Mouse (Mus musculus) adrenal gland, postnatal 36 days (tissue): ENCODE data around the gene Thrap3. TPM values are rescaled to one million over a fixed set of nuclear protein-coding genes. Genes with fewer than 3 reads are reported as not detected.
"Not testable (repeated sequence)": the region's sequence is repeated elsewhere in the genome, so short reads cannot be mapped to it uniquely, and the experiment has no call there.

ENCODE experiments used
- DNase-seq, 2 experiments: peaks; one replicate each; pipeline ENCODE4 v3.0.0; 2021; ENCODE audit warnings: mixed read lengths in 1 of 2
- total RNA-seq, 2 experiments: library from RNA; stranded (reverse); gene quantifications; 2 replicates each; pipeline ENCODE4 v1.2.3; 2021

The Thrap3 gene
- total RNA-seq, 2 experiments from 2014 or later, result 186 to 192 TPM

DNA sequence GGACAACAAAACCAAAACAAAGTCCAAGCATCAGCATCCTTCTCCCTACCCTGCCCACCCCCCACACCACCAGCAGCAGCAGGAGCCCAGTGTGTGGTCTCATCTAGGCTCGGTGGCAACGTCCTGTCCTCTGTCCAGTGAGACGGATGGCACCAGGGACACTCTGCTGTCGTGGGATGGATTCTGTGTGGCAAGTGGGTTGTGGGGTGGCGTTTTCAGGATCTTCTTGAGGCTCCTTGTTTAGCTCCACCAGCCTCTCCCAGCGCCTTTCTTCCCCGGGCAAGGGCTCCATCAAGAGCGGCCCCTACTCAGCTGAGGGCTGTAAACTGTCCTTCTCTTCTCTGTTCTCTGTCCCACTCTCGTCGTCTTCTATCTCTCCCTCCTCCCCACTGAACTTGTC lies 37.5 kb downstream of the Thrap3 start:
- DNase-seq, result not testable (repeated sequence)

DNA sequence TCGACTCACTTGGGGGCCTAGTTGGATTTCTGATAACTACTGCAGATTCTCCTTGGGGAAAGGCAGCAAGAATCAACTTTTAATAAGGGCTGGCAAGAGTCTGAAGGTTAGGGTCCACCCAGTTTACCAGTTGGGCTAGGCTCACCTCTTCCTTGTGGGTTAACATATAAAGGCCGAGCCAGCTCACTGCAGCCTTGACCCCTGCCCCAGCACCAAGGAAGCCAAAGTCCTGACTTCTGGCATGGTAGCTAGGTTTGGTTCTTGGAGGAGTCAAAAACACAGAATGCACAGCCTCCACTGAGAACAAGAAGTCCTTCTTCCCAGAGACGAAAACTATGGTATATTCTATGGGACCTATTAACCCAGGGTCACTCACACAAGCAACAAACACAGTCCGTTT lies 38.9 kb downstream of the Thrap3 start:
- DNase-seq, result peak in 1 of 2 experiments; percentile 45

DNA sequence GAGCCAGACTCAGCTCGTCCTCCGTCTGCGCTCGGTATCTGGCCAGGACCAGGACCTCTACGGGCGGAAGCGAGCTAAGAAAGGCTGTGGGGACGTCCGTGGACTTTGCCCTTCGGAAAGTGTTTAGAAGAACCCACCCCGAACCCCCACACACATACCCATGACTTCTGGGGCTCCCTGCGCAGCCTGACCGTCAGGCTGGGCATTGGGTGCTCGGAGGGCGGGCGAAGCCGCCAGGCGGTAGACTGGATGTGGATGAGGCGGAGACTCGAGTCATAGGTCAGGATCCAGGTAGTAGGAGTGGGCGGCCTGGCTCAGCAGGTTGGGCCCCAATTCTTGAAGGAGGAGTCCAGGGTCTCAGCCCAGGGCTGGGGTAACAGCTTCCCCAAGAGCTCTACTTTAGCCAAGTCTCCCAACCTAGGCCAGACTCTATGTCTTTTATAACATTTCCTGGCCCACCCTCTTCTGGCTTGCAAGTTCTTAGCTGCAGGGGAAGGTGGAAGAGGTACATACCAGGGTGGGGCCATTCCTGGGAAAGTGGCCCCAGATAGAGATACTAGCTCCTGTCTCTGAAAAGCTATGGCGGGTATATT lies 39.4 kb downstream of the Thrap3 start, which contains the start of gene Sh3d21:
Gene Sh3d21, minus strand, starts transcription at position 425 of the 593 bp plus-strand sequence.
- DNase-seq, result peak in 1 of 2 experiments; percentile 43

DNA sequence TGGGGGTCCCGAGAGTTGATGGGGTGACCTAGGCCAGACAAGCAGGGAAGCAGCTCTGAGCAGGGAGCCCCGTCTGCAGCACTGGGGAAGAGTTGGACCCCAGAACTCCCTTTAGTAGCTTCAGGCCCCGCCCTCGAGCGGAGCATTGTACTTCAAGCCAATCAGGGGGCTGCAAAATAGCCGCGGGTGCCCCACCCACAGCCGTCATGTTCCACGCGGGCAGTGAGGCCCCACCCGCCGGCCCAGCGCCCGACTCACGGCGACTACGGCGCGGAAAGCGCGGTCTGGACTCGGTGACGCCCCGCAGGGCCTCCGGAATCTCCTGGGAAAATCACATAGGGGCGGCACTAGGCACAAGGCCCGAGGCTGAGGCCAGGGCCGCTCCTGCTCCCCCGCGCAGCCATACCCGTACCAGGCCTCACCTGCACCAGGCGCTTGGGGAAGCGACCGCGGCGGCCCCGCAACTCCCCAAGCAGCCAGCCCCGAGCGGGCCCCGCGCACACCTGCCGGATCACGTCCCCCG lies 40.0 kb downstream of the Thrap3 start:
- DNase-seq, result peak; percentile 92 to 96

DNA sequence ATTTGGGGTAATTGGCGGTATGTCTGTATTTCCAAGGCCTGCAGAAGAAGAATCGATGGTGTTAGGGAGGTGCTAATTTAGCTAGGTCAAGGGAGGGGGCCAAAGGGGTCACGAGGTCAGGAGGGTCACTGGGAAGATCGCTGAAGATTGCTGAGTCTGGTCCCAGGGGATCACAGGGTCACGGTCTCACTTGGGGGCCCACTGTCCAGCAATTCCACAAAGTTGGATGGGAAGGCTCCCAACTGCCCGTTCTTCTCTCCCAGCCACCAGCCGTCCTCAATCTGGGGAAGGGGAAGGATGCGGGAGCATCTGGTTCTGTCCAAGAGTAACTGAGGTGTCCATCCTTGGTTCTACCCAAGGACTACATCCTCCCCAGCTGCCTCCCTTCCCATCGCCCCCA lies 40.6 kb downstream of the Thrap3 start:
- DNase-seq, result no peak

DNA sequence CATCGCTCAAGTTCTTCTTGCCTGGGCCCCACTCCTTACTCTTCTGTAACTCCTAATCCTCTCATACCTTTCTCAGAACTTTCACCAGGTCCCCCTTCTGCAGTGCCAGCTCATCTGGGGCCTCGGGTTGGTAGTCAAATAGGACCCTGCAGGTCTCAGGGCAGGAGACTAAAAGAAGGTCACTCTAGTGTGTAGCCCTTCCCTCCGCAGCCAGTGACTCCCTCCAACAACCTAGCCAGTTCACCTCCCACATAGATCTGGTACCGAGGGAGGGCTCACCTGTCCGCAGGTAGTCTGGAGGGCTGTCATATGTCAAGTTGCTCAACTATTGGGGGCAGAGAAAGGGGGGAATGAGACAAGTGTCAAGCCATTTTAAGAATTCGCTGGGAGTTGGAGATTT lies 41.1 kb downstream of the Thrap3 start:
- no peak for DNase-seq

DNA sequence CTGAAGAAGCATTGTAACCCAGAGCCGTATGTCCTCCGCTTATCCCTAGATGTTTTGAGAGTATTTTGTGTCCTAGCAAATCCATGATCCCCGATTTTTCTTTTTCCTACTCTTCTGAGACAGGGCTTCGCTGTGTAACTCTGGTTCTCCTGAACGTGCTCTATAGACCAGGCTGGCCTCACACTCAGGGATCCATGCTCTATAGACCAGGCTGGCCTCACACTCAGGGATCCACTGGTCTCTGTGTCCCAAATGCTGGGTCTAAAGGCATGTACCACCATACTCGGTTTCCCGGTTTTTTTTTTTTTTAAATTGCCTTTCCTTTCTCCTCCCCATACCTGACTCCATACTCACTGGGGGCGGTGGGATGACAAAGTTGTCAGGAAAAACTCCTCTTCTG lies 41.6 kb downstream of the Thrap3 start:
- no peak for DNase-seq

DNA sequence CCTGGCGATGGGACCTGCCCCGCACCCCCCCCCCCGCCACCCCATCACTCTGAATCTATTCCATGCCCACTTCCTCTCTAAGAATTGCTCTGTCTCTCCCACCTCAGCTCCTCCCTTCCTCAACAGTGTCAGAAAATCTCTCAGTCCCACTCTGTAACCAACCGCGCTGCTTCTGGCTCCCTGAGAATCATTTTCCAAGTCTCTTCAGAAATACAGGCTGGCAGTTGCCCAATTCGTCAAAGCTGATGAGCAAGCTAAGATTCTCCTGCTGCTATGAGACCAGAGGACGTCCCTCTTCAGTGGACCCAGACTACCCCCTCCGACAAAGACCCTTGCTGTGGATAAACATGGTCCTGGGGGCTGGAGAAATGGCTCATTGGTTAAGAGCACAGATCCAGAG lies 43.1 kb downstream of the Thrap3 start:
- no peak for DNase-seq

DNA sequence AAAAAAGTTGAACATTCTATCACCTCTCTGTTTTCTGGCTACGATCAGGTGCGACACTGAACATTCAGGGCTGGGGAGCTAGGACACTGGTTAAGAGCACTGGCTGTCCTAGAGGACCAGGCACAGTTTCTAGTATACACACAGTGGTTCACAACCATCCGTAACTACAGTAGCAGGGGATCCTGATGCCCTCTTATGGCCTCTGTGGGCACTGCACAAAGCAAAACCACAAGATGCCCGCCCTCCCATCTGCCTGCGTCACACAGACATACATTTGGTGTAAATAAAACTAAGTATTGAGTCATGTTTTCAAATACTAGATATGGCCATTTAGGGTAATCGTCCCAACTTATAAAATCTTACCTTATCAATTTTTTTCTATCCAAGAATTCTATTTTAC lies 45.0 kb downstream of the Thrap3 start:
- peak in 1 of 2 experiments; percentile 25 for DNase-seq

DNA sequence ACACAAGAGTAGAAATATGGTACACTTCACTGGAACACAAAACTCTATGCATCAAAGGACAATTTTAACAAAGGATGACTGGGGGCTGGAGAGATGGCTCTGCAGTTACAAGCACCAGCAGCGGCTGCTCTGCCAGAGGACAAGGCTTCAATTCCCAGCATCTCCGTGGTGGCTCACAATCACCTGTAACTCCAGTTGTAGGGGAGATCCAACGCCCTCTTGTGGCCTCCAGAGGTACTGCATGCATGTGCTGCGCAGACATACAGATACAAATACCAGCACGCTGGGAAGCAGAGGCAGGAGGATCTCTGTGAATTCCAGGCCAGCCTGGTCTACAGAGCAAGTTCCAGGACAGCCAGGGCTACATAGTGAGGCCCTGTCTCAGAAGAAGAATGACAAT lies 45.9 kb downstream of the Thrap3 start:
- DNase-seq, result no peak

DNA sequence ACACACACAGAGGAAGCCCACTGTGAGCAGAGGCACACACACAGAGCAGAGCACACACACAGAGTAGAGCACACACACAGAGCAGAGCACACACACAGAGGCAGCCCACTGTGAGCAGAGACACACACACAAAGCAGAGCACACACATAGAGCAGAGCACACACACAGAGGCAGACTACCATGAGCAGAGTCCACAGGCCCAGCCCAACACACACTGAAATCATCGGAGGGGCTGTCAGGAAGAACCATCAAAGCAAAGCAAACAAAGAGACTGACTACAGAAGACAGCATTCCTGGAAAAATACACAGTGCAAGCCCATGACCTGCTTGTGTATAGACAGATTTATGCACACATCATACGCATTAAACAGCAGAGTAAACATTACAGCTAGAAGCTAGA lies 46.7 kb downstream of the Thrap3 start:
- no peak for DNase-seq

DNA sequence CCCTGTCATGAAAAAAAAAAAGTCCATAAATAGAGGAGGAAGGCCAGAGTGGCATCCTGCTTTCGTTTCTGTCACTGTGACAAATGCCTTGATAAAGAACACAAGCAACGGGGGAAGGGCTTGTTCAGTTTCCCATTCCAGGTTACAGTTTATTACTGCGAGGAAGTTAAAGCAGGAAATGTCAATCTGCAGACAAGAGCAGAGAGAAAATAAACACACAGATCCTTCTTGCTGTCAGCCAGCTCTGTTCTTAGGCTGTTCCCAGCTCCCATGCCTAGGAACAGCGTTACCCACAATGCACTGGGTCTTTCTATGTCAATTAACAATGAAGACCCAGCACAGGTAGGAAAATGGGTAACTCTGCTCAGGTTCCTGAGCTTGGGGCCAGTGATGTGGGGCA lies 47.4 kb downstream of the Thrap3 start:
- DNase-seq, result no peak

DNA sequence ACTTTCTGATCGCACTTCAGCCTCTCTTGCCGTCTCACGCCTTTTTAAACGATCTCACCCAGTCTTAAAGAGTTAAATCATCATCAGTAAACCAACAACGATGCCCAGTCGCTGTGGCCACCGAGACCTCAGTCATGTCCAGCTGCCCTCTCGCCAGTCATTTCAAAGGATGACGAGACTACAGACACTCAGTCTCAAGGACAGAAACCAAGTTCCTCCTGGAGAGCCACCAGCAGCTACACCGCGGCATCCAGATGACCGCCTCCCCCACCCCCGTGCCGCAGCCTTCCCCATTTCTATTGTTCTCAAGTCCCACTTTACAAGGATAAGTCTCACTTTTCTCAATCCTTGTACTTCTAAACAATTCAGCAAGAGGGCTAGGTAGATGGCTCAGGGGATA lies 49.7 kb downstream of the Thrap3 start:
- peak in 1 of 2 experiments; percentile 41 for DNase-seq

DNA sequence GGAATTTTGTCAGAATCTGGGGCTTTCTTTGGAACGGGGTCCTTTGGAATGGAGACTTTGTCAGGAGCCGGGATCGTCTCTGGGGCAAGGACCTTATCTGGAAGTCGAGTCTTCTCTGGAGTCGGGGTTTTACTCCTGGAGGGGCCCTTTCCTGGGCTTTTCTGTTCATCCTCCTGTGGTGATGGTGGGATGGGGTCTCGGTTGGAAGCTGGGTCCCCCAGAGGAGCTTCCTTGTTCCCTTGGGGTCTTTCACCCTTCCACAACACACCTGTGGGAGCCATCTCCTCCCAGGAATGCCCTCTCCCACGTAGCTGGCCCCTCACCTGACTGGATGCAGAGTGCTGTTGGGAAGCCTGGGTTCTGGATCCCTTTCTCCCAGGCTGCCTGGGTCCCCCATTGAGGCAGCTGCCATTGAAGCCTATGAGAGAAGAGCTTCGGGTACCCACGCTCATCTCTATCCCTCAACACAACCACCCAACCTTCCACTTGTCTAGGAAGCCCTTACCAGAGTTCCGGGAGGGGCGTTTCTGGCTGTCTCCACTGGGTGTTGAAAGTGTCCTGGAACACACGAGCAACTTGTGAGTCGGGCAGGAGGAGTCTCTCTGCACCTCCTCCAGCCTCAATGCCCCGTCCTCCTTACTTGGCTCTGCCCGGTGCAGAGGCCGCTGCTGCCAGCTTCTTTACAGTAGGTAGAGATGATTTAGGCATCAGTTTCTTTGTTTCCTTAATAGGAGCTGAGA lies 50.7 kb downstream of the Thrap3 start:
- DNase-seq, result no peak

DNA sequence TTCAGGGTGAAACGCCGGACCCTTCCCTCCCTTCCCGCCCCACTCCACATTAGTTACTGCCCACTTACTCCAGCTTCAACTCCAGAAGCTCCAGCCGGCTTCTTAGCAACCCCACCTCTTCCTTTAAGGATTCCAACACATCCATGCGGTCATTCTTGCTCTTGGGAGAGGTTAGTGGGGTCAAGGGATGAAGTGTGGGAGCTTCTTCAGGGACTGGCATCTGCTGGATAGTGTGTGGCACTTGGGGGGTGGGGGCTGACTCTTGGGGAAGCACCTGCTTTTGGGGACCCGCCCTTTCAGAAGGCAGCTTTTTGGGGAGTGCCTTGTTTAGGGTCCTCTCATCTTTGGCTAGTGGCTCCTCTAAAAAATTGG lies 51.6 kb downstream of the Thrap3 start:
- DNase-seq, result no peak

DNA sequence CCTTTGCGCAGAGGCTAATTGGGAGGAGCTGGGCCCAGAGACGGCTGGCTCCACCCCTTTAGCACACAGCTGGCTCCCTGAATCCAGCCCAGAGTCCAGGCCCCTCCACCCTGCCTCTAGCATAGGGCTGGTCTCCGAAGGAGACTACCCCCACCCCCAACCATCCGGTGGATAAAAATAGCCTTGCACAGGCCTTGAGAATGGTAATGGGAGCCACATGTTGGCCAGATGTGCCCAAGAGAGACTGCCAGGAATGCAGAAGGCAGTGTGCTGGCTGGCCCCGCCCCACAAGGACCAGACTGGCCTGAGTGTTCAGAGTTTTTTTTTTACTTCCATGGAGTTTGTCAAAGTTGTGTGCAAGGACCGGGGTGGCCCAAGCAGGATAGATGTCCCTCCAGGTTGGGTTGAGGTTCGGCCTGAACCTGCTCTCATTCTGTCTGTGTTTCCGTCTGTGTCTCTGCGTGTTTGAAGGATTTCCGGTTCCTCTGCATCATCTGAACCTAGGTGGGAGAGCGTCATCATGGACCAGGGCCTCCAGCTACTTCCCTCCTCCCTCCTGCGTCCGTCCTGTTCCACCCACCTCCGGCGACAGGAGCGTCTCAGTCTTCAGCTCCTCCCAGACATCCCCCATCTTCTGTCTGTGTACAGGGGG lies 52.1 kb downstream of the Thrap3 start:
- DNase-seq, result peak; percentile 69 to 81

DNA sequence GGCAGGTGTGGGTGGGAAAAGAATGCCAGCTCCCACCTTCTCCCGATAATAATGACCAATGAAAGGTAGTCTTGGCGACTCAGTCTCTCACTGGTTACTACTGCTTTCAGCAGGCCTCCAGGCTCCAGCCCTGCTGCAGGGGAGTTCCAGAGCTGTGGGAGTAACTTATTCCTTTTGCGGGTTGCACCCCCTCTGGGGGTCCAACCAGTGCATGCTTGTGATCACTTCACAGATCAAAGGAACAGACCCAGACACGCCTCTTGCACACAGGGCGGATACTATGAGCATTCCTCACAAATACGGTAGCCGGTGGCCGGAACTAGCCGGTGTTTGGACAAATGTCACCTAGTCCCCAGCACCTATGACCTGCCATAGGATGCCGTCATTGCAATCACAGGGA lies 52.8 kb downstream of the Thrap3 start:
- DNase-seq, result no peak

DNA sequence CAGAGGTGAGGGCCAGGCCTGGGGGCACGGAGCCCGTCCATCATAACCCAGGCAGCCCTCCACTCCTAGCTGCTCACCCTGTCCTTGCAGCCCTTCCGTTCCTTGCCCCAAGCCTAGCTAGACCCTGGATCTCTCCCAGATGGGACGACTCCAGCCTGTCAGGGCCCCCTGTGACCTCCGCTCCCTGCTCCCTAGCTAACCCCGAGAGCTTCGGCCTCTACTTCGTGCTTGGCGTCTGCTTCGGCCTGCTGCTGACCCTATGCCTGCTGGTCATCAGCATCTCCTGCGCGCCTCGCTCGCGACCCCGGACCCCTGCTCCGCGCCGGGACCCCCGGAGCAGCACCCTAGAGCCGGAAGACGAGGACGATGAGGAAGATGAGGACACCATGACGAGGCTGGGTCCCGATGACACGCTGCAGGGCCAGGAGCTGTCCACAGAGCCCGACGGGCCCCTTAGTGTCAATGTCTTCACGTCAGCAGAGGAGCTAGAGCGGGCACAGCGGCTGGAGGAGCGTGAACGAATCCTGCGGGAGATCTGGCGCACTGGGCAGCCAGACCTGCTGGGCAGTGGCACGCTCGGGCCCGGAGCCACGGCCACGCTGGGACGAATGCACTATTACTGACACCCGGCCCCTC lies 53.4 kb downstream of the Thrap3 start:
- DNase-seq, result no peak

DNA sequence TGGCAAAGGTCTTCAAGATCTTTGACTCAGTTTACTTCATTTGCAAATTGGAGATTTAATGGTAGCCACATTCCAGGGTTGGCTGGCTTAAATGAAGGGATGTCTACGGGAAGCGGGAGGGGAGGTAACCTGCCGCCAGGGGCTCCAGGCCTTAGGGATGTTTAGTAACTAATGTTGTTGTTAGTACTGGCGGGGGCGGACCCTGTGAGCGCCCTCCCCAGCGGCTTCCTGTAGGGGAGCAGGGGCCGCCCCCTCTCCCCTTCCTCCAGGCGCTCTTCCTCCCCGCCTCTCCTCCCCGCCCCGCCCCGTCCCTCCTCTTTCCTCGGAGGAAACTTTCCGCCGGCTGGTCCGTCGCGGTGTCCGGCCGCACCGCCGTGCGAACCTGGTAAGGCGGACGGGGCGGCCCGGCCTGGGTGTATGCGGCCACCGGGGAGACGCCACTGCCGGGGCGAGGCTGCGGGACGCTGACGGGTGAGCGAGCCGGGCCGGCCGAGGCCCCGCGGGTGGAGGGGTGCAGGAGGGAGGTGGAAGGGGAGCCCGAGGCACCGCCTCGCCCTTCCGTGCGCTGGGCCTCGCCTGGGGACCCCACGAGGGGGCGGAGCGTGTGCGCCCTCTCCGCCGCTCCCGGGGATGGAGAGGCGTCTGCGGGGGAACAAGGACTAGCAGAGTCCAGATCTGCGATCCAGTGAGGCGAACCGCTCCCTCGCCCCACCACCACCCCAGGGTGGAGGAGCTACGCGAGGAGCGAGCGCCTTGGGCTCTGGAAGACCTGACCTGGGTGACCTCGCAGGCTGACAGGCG lies 54.2 kb downstream of the Thrap3 start:
- DNase-seq, result peak; percentile 72 to 84

DNA sequence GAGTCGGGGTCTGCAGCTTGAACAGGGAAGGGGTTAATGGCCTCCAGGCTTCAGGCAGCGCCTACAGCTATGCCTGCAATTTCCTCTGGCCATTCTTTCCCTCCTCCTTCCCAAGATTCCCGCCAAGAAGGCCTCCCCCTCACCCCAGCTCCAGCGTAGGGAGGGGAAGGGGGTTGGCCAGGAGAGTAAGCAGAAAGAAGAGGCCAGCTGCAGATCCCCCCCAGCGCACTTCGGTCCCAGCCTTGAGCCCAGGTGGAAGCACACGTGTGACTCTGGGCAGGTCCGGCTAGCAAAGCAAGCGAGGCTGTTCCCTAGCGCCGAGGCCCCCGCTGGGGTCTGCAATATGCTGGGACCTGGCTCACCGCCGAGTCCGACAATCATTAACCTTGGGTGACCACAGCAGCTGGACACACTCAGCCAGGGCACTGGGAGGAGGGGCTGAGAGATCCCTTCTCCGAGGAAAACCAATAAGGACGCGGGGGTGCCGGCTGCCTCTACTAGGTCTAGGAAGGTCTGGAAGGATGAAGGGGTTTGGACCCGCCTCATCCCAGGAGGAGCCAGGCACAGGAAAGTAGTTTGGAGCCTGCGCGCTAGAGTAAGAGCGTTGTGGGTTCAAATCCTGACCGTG lies 54.9 kb downstream of the Thrap3 start, which contains the start of gene Eva1b:
Gene Eva1b, plus strand, starts transcription at position 212 of the 628 bp plus-strand sequence.
- DNase-seq, result peak; percentile 53 to 73

DNA sequence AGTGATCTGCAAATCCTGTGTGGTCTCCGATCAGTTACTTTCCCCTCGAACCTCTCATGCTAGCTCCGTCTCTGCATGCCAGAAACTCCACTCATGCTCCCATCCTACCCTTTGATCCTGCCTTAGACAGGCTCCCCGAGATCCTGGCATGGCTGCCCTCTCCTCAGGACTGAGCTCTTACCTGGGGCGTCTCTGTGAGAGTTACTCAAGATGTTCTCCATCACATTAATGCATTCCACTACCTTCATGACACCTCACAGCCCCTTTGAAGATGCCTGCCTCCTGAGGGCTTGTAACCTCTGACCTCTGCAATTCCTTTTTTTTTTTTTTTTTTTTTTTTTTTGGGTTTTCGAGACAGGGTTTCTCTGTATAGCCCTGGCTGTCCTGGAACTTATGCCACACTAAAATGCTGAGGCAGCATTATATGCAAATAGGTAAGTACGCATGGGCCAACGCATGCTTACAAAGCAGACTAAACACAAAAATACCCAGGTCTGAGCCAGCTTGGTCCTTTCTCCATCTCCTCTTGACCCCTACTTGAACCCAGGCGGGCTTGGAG lies 55.5 kb downstream of the Thrap3 start:
- DNase-seq, result no peak
